Mouse (Mus musculus) frontal cortex, adult (tissue): ENCODE measurements at regions not wholly inside any gene's neighbourhood (a gene's known extent, or its start where the extent isn't known, plus 50 kb on each side); places are given as distances from the start of the nearest gene placed in this dataset.
A peak's percentile ranks its signal among the peaks of the same experiment; 100 is the strongest.

Experiments
- ATAC-seq: cut with Nextera tagmentation; 2 replicates; pipeline ENCODE4 v1.9.2; 2017; ENCODE audit warnings: mild to moderate bottlenecking, moderate library complexity, mixed read lengths; ENCODE audit not compliant: low TSS enrichment

- ATAC-seq, result no peak
Observed at GRCm38 (mm10) chr1:125156093-125156492, 279.4 kb downstream of the Actr3 start.

- no peak for ATAC-seq
Observed at GRCm38 (mm10) chr1:125149817-125150216, 285.7 kb downstream of the Actr3 start.

- no peak for ATAC-seq
Observed at GRCm38 (mm10) chr1:125123861-125124260, 311.7 kb downstream of the Actr3 start.

- peak; percentile 52; the same call in 1 of the 2 replicates for ATAC-seq
Observed at GRCm38 (mm10) chr1:125100596-125100995, 334.9 kb downstream of the Actr3 start.

GRCm38 (mm10) chr1:125084906-125085305, 350.6 kb downstream of the Actr3 start:
- ATAC-seq, result no peak

- no peak for ATAC-seq
Observed at GRCm38 (mm10) chr1:125039572-125040326, 395.8 kb downstream of the Actr3 start.

GRCm38 (mm10) chr1:125013301-125013700, 422.2 kb downstream of the Actr3 start:
- no peak for ATAC-seq

- ATAC-seq, result no peak
Observed at GRCm38 (mm10) chr1:125011893-125012292, 423.6 kb downstream of the Actr3 start.

GRCm38 (mm10) chr1:124997577-124997976, 437.9 kb downstream of the Actr3 start:
- ATAC-seq, result peak; percentile 69

GRCm38 (mm10) chr1:124950849-124951248, 484.7 kb downstream of the Actr3 start:
- no peak for ATAC-seq

GRCm38 (mm10) chr1:124904373-124904772, 531.2 kb downstream of the Actr3 start:
- no peak for ATAC-seq

- ATAC-seq, result peak; percentile 99
Observed at GRCm38 (mm10) chr1:124871148-124871547, 564.4 kb downstream of the Actr3 start.

- ATAC-seq, result no peak
Observed at GRCm38 (mm10) chr1:124866248-124866647, 569.3 kb downstream of the Actr3 start.

- ATAC-seq, result peak; percentile 79
Observed at GRCm38 (mm10) chr1:124845681-124846080, 589.8 kb downstream of the Actr3 start.

- peak; percentile 88 for ATAC-seq
Observed at GRCm38 (mm10) chr1:124825717-124826116, 609.8 kb downstream of the Actr3 start.

- no peak for ATAC-seq
Observed at GRCm38 (mm10) chr1:124793026-124793425, 642.5 kb downstream of the Actr3 start.

- no peak for ATAC-seq
Observed at GRCm38 (mm10) chr1:124790646-124791045, 644.9 kb downstream of the Actr3 start.

- ATAC-seq, result no peak
Observed at GRCm38 (mm10) chr1:124790130-124790529, 645.4 kb downstream of the Actr3 start.

GRCm38 (mm10) chr1:124783066-124783465, 652.5 kb downstream of the Actr3 start:
- peak; percentile 52; the same call in 1 of the 2 replicates for ATAC-seq

GRCm38 (mm10) chr1:124777685-124778084, 657.8 kb downstream of the Actr3 start:
- peak; percentile 84 for ATAC-seq

- no peak for ATAC-seq
Observed at GRCm38 (mm10) chr1:124756721-124757120, 678.8 kb downstream of the Actr3 start.

GRCm38 (mm10) chr1:124739777-124740176, 694.4 kb upstream of the Dpp10 start:
- peak; percentile 83 for ATAC-seq

GRCm38 (mm10) chr1:124730364-124730763, 685.0 kb upstream of the Dpp10 start:
- no peak for ATAC-seq

- peak; percentile 88 for ATAC-seq
Observed at GRCm38 (mm10) chr1:124718065-124718464, 672.7 kb upstream of the Dpp10 start.
